Mouse (Mus musculus): Measurements from ENCODE around the gene Gm2956. TPM values are rescaled to one million over a fixed set of nuclear protein-coding genes. Genes with fewer than 3 reads are reported as not detected.

The Gm2956 gene
- 0.75 TPM for polyA plus RNA-seq (2017; shearing (Covaris generic))

DNA sequence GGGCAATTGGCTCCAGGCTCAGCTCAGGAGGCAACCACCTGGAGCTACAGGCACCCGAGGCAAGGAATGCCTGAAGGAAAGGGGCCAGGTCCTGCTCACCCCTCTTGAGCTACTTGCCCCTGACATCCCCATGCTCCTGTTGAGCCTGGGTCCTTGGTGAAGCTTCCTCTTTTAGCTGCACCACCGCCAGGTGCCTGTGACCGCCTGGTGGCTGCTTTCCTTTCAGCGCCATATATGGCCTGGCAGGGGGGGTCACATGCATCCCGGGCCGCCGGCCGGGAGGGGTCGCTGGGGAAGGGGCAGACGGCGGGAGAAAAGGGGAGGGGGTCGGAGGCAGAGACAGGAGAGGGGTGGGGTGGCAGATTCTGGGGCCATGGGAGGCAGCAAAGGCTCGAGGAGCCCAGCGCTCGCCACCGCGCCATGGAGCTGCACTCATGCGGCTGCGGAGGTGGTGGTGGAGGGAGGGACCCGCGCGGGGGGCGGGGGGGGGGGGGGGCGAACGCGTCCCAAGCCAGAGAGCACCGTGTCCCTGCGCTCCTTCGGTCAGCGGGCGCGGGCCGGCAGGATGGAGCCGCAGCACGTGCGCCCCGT lies at the start of gene Gm2956:
Gene Gm2956 (plus strand): TSS at position 541 of the 591 bp plus-strand sequence.

DNA sequence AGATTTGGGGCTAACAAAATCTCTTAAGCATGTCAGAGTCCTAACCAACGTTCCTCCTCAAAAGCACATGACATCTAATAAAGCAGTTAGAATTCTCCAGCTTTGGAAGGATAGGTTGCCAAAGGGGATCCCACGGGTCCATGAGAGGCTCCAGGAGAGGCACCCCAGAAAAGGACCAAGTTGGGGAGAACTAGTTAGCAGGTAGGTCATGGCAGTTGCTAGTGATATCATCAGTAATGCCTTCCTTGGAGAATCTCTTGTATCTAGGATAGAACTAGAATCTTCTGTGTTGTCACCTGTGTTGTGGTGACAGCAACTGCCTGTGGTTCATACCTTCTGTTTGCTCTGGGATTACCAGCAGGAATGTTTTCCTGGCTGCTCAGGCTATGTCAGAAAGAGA lies 62.4 kb downstream of the Gm2956 start, which contains the start of gene Gm10413:
Gene Gm10413 (plus strand): TSS at position 301 of the 400 bp plus-strand sequence.

Other genes starting within 250 kb of the Gm2956 start
- 0.12 TPM for gene Gm10340, start 198.6 kb upstream of the Gm2956 start, polyA plus RNA-seq (2017; shearing (Covaris generic))
- gene Gm5795, start 144.4 kb upstream of the Gm2956 start, polyA plus RNA-seq (2017; shearing (Covaris generic)): not detected
- 10.0 TPM for gene D830030K20Rik, start 124.1 kb upstream of the Gm2956 start, polyA plus RNA-seq (2017; shearing (Covaris generic))
- gene Gm10413, start 62.5 kb downstream of the Gm2956 start, polyA plus RNA-seq (2017; shearing (Covaris generic)): not detected
- 2.7 TPM for gene Gm10409, start 80.0 kb downstream of the Gm2956 start, polyA plus RNA-seq (2017; shearing (Covaris generic))
- 2.2 TPM for gene Gm3005, start 95.5 kb downstream of the Gm2956 start, polyA plus RNA-seq (2017; shearing (Covaris generic))
- not detected for gene Gm10408, start 116.8 kb downstream of the Gm2956 start, polyA plus RNA-seq (2017; shearing (Covaris generic))